Mouse (Mus musculus) layer of hippocampus, adult 9-10 months (tissue): ENCODE measurements at regions not wholly inside any gene's neighbourhood (a gene's known extent, or its start where the extent isn't known, plus 50 kb on each side); places are given as distances from the start of the nearest gene placed in this dataset.
"Not testable (repeated sequence)": the region's sequence is repeated elsewhere in the genome, so short reads cannot be mapped to it uniquely, and the experiment has no call there.

Source experiments
- DNase-seq: peaks from one replicate; pipeline ENCODE4 v3.0.0; 2022; ENCODE audit warnings: low spot score

GRCm38 (mm10) chr8:20436956-20437355 is 73.9 kb upstream of the Gm15319 start:
- not testable (repeated sequence) for DNase-seq

DNA sequence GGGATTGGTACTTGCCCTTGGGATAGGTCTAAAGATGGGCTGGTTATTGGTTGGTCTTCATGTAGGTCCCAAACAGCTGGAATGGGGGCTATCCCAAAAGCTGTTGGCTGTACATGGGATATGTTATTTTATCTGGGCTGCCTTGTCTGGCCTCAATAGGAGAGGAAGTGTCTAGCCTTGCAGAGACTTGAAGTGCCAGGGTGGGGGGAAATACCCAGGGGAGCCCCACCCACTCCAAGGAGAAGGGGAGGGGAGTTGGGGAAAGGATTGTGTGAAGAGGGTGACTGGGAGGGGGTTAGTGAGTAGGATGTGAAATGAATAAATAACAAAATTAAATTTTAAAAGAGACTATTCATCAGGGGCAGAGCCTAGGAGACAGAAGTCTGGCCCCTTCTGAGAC is 70.2 kb upstream of the Gm15319 start:
- not testable (repeated sequence) for DNase-seq

- not testable (repeated sequence) for DNase-seq
These were observed 66.5 kb upstream of the Gm15319 start for GRCm38 (mm10) chr8:20429469-20429868.

DNA sequence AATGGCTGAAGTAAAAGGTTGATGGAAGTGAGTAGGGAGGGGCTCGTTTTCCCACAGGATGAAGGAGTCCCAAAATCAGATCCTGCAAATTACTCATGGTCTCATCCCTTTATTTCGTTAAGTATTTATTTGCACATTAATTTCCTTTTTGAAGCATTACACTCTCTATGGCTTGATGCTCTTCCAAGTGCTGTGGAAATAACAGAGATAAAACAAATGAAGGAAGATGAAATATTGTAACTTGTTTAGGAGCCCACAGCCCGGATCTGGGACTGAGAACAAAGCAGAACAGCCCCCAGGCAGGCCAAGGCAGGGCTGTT is 61.9 kb upstream of the Gm15319 start:
- DNase-seq = not testable (repeated sequence)

- DNase-seq = peak; percentile 100
These were observed 61.3 kb upstream of the Gm15319 start for GRCm38 (mm10) chr8:20424104-20424902.

- DNase-seq = not testable (repeated sequence)
These were observed 57.8 kb upstream of the Gm15319 start for GRCm38 (mm10) chr8:20420807-20421206.
